Mouse (Mus musculus) heart, embryonic 16.5 days (tissue): ENCODE results near the gene Erh. TPM values are rescaled to one million over a fixed set of nuclear protein-coding genes. Genes with fewer than 3 reads are reported as not detected.

Experiments used
- ATAC-seq: fragments of 200-750 bp; cut with Nextera tagmentation; replicated peaks from 2 replicates; pipeline ENCODE4 v1.8.0; 2017; ENCODE audit warnings: moderate number of reproducible peaks; ENCODE audit not compliant: insufficient read depth, low FRiP score; ENCODE audit errors: extremely low read depth
- H3K27ac ChIP-seq: fragments of 300-500 bp; sonication (generic); 2 replicates; pipeline ENCODE4 v1.5.1; 2014; ENCODE audit warnings: mild to moderate bottlenecking, low read length, control low read depth, moderate library complexity
- H3K27me3 ChIP-seq: fragments of 300-500 bp; sonication (generic); 2 replicates; pipeline ENCODE4 v1.6.1; 2014; ENCODE audit warnings: low read length, mixed read lengths; ENCODE audit not compliant: control insufficient read depth, insufficient read depth
- H3K36me3 ChIP-seq: fragments of 300-500 bp; sonication (generic); 2 replicates; pipeline ENCODE4 v1.6.1; 2014; ENCODE audit not compliant: control insufficient read depth, insufficient read depth
- H3K4me1 ChIP-seq: fragments of 300-500 bp; sonication (generic); 2 replicates; pipeline ENCODE4 v1.6.1; 2014; ENCODE audit warnings: low read length, mixed read lengths; ENCODE audit not compliant: control insufficient read depth, insufficient read depth
- H3K4me2 ChIP-seq: fragments of 300-500 bp; sonication (generic); 2 replicates; pipeline ENCODE4 v1.6.1; 2014; ENCODE audit warnings: low read depth, mild to moderate bottlenecking, control low read depth, low read length
- H3K4me3 ChIP-seq: fragments of 300-500 bp; sonication (generic); 2 replicates; pipeline ENCODE4 v1.5.1; 2014; ENCODE audit warnings: mild to moderate bottlenecking, control low read depth, low read length
- H3K9ac ChIP-seq: fragments of 300-500 bp; sonication (generic); 2 replicates; pipeline ENCODE4 v1.6.1; 2014; ENCODE audit warnings: low read length, control low read depth
- H3K9me3 ChIP-seq: fragments of 300-500 bp; sonication (generic); replicated peaks from 2 replicates; pipeline ENCODE4 v1.6.1; 2016; ENCODE audit warnings: low read length; ENCODE audit not compliant: control insufficient read depth
- WGBS: fragments of 180-500 bp; shearing (Covaris S2); extraction: QIAGEN DNeasy Blood & Tissue Kit; methylation state at CpG from one replicate; pipeline ENCODE4 v1.1.7; 2014; 5-methylcytosine and 5-hydroxymethylcytosine counted together
- polyA plus RNA-seq: library from polyadenylated mRNA; unstranded; fragments of >200 nt; fragmentation: Nextera tagmentation; extraction: Ambion mirVana; gene quantifications from 2 replicates; pipeline ENCODE4 v1.2.1, GENCODE M21; 2015

The Erh gene
- polyA plus RNA-seq, result 157 and 171 TPM in 2 replicates

- Histone ChIP-seq H3K27me3 (no peaks in the 10 kb centered on the region), H3K9me3 (no peaks in the 10 kb centered on the region), H3K27ac (peak within 1 kb of the TSS; percentile 90), H3K9ac (peak within 1 kb of the TSS; percentile 97), H3K36me3 (peaks cover 24% of the 10 kb centered on the region), H3K4me2 (peak within 1 kb of the TSS; percentile 94), H3K4me3 (peak within 1 kb of the TSS; percentile 83), H3K4me1 (peaks cover 27% of the 10 kb centered on the region)
- under 1% methylated on average over 50 of the region's 50 CpGs for WGBS
- peak; percentile 95 for ATAC-seq
Measured at GRCm38 (mm10) chr12:80643693-80644505, at the start of gene Erh, which contains the start of gene Slc39a9. Erh (minus strand) TSS chr12:80644341. Slc39a9 (plus strand) TSS chr12:80643883.

DNA sequence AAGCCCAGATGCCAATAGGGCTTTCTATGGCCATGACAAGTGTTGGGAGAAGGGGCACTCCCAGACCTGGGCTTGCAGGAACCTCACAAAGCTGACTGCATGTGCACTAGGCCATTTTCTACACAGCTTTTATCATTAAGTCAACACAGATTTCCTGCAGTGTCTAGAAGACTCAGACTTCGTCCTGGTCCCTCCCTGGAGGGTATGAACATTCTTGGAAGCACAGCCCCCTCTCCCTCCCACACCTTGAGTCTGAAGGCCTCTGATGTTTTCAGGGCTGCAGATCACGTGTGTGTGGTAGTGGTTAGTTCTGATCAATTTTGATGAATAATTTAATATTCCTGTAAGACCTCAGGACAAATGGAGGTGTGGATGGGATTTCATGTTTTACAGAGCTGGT is 49.6 kb upstream of the Erh start:
- Histone ChIP-seq H3K4me1 (peaks cover 7% of the 10 kb centered on the region), H3K4me2 (no peak overlapping the region), H3K9me3 (no peaks in the 10 kb centered on the region), H3K9ac (no peak overlapping the region), H3K27me3 (peaks cover 26% of the 10 kb centered on the region), H3K4me3 (no peak overlapping the region), H3K36me3 (no peaks in the 10 kb centered on the region), H3K27ac (no peak overlapping the region)
- ATAC-seq, result no peak
- 54% methylated on average over 2 of the region's 2 CpGs for WGBS

- peak within 1 kb of the TSS; percentile 43 for H3K4me3 ChIP-seq
- peak within 1 kb of the TSS; percentile 5; the same call in 1 of the 2 replicates for H3K9ac ChIP-seq
- ATAC-seq, result 0 out of 2 replicates have a peak, but pooled peaks have one; percentile 34
- peaks cover 13% of the 10 kb centered on the region for H3K4me1 ChIP-seq
- WGBS, result 2% methylated on average over 52 of the region's 52 CpGs
- no peak within 1 kb of the TSS for H3K27ac ChIP-seq
- peaks cover 26% of the 10 kb centered on the region for H3K27me3 ChIP-seq
- H3K9me3 ChIP-seq, result no peaks in the 10 kb centered on the region
- H3K4me2 ChIP-seq, result peak within 1 kb of the TSS; percentile 63
- H3K36me3 ChIP-seq, result no peaks in the 10 kb centered on the region
Measured at GRCm38 (mm10) chr12:80692269-80692972, 48.3 kb upstream of the Erh start, which contains the start of gene Plekhd1. Plekhd1 (plus strand) TSS chr12:80692591.

DNA sequence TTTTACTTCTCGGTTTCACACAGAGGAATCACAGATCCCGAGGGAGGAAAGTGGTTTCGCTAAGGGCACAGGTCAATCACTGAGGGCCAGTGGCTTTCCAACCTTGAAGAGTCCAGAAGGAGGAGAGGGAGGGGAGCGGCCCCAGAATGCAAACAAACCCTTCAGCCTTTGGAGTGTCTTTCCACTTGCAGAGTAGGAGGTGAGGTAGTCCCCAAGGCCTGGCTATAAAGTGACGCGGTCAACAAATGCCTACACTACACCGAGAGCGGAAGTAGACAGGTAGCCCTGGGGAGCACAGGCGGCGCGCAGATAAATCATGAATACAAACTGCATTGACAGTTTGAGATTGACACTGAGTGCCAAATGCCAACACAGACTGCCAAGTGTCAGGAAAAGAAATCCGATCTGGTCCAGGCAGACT is 47.5 kb upstream of the Erh start:
- H3K4me3 ChIP-seq, result no peak overlapping the region
- no peak overlapping the region for H3K9ac ChIP-seq
- H3K27me3 ChIP-seq, result peaks cover 26% of the 10 kb centered on the region
- no peak overlapping the region for H3K27ac ChIP-seq
- H3K4me2 ChIP-seq, result peak overlapping the region; percentile 63; the same call in 1 of the 2 replicates
- no peaks in the 10 kb centered on the region for H3K9me3 ChIP-seq
- 28% methylated on average over 12 of the region's 12 CpGs for WGBS
- ATAC-seq, result no peak
- H3K36me3 ChIP-seq, result no peaks in the 10 kb centered on the region
- peaks cover 14% of the 10 kb centered on the region for H3K4me1 ChIP-seq

DNA sequence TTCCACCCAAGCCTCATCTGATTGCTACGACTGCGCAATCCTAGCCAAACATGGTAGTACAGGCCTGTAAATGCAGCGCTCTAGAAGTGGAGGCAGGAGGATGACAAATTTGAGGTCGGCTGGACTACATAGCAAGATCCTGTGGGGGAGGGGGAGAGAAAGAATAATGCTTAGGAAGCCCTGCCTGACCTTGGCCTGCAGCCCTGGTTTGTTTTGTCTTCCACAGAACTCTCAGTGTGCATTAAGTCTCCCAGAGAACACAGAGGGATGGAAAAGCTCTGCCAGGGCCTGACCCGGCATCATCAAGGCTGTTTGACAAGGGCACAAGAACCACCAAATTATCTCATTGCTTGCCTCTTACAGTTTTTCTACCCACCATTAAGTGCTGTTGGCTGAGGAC is 45.6 kb upstream of the Erh start:
- H3K9ac ChIP-seq, result no peak overlapping the region
- H3K4me2 ChIP-seq, result no peak overlapping the region
- no peak overlapping the region for H3K27ac ChIP-seq
- H3K27me3 ChIP-seq, result peaks cover 23% of the 10 kb centered on the region
- ATAC-seq, result no peak
- 60% methylated on average over 5 of the region's 5 CpGs for WGBS
- H3K4me3 ChIP-seq, result no peak overlapping the region
- no peaks in the 10 kb centered on the region for H3K9me3 ChIP-seq
- H3K36me3 ChIP-seq, result no peaks in the 10 kb centered on the region
- H3K4me1 ChIP-seq, result peaks cover 14% of the 10 kb centered on the region

DNA sequence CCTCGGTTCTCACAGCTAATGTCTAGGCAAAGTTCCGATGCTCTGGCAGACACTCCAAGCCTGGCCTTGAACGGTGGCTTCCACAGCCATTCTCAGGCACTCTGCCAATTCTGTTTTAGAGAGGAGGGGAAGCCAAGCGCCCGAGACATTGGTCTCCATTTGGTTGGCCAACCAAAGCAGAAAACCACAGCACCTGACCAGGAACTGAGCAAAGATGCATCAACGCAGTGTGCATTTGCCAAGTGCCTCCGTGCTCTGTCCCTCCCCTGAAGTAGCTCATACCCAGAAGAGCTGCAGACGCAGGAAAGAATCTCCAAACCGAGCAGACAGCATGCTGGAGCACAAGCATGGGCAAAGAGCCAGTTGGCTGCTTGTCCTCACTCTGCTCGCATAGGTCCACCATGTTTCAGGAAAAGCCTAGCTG is 43.7 kb upstream of the Erh start:
- Histone ChIP-seq H3K36me3 (no peaks in the 10 kb centered on the region), H3K4me1 (peaks cover 8% of the 10 kb centered on the region), H3K27me3 (peaks cover 8% of the 10 kb centered on the region), H3K9me3 (no peaks in the 10 kb centered on the region), H3K27ac (0 out of 2 replicates have a peak overlapping the region, but pooled peaks have one; percentile 10), H3K4me2 (peak overlapping the region; percentile 46), H3K4me3 (no peak overlapping the region), H3K9ac (no peak overlapping the region)
- WGBS, result 25% methylated on average over 10 of the region's 10 CpGs
- peak; percentile 73 for ATAC-seq

DNA sequence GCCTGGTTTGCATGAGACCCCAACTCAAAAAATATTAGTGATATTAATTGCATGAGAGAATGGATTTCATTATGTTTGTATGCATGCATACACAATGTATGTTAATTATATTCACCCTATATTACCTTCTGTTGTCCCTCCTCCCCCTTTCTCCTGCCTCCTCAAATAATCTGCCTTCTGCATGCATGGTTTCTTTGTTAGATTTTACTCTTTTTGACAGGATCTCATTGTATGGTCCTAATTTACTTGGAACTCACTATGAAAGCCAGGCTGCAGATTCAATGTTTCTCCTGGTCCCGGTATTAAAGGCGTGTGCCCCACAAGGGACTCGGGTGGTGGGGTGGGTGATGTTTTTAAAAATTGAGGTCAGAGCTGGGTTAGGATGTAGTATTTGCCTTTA is 40.2 kb upstream of the Erh start:
- no peak overlapping the region for H3K27ac ChIP-seq
- ATAC-seq, result no peak
- no peaks in the 10 kb centered on the region for H3K27me3 ChIP-seq
- WGBS, result 92% methylated on average over 3 of the region's 3 CpGs
- H3K4me3 ChIP-seq, result no peak overlapping the region
- no peak overlapping the region for H3K9ac ChIP-seq
- peaks cover 2% of the 10 kb centered on the region; the same call in 1 of the 2 replicates for H3K36me3 ChIP-seq
- peaks cover 8% of the 10 kb centered on the region for H3K4me1 ChIP-seq
- no peaks in the 10 kb centered on the region for H3K9me3 ChIP-seq
- H3K4me2 ChIP-seq, result no peak overlapping the region

DNA sequence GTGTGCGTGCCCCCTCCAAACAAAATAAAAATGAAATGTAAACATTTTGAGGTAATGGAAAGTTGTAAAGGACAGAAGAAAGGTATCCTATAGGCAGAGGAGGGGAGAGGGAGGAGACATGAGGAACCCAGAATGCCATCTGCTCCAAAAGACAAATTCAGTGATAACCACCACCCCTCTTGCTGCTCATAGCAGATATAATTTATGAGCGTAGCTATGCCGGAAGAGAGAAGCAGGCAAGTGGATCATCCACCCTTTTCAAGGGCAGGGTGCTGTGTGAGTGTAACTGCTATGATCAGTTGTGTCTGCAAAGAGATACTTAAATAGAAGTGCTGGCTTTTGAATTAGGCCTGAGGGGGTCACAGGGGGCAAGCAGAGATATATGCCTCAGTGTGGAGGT is 39.4 kb upstream of the Erh start:
- Histone ChIP-seq H3K27me3 (no peaks in the 10 kb centered on the region), H3K4me2 (no peak overlapping the region), H3K4me3 (no peak overlapping the region), H3K9ac (no peak overlapping the region), H3K36me3 (peaks cover 3% of the 10 kb centered on the region; the same call in 1 of the 2 replicates), H3K27ac (no peak overlapping the region), H3K4me1 (peaks cover 8% of the 10 kb centered on the region), H3K9me3 (no peaks in the 10 kb centered on the region)
- no peak for ATAC-seq
- WGBS, result 90% methylated on average over 3 of the region's 3 CpGs

GRCm38 (mm10) chr12:80681340-80681739 is 37.2 kb upstream of the Erh start:
- no peak overlapping the region for H3K4me3 ChIP-seq
- H3K27me3 ChIP-seq, result no peaks in the 10 kb centered on the region
- 61% methylated on average over 1 of the region's 1 CpGs for WGBS
- no peak for ATAC-seq
- no peak overlapping the region for H3K27ac ChIP-seq
- H3K9me3 ChIP-seq, result no peaks in the 10 kb centered on the region
- no peaks in the 10 kb centered on the region for H3K4me1 ChIP-seq
- no peak overlapping the region for H3K9ac ChIP-seq
- H3K4me2 ChIP-seq, result no peak overlapping the region
- peaks cover 6% of the 10 kb centered on the region for H3K36me3 ChIP-seq
